Mouse (Mus musculus) adrenal gland, postnatal 36 days (tissue): ENCODE data around the gene Cdc25a. TPM values are rescaled to one million over a fixed set of nuclear protein-coding genes. Genes with fewer than 3 reads are reported as not detected.
A peak's percentile ranks its signal among the peaks of the same experiment; 100 is the strongest.

ENCODE experiments used
- DNase-seq, 2 experiments: peaks; one replicate each; pipeline ENCODE4 v3.0.0; 2021; ENCODE audit warnings: mixed read lengths in 1 of 2
- long read RNA-seq, 2 experiments: library from polyadenylated mRNA; stranded (forward); transcript quantifications; one replicate each; pipeline ENCODE4 v2.0.0; 2021; ENCODE audit warnings: borderline sequencing depth in 2 of 2
- total RNA-seq, 2 experiments: library from RNA; stranded (reverse); gene quantifications; 2 replicates each; pipeline ENCODE4 v1.2.3; 2021

Cdc25a gene
- total RNA-seq, result 10 to 100 TPM; 10.1 to 17.6 TPM
- long read RNA-seq, experiment 1, partial matches to known transcripts, result 2 of 8 reads
- long read RNA-seq, experiment 1, other reads (novel, unspliced or antisense), result 2 of 8 reads
- long read RNA-seq, experiment 2, partial matches to known transcripts, result 0 of 2 reads
- long read RNA-seq, experiment 2, other reads (novel, unspliced or antisense), result 0 of 2 reads

- DNase-seq, result peak; percentile 98
These were observed at the start of gene Cdc25a for GRCm38 (mm10) chr9:109874797-109875691. Gene Cdc25a, plus strand, starts transcription at chr9:109875579.

GRCm38 (mm10) chr9:109825739-109826138 lies 49.6 kb upstream of the Cdc25a start:
- no peak for DNase-seq

GRCm38 (mm10) chr9:109826181-109826580 lies 49.2 kb upstream of the Cdc25a start:
- no peak for DNase-seq

- DNase-seq, result peak; percentile 87 to 92
These were observed 42.8 kb upstream of the Cdc25a start, which contains the start of gene Nme6 for GRCm38 (mm10) chr9:109832391-109833087. Gene Nme6, plus strand, starts transcription at chr9:109832749.

- DNase-seq, result no peak
These were observed 42.3 kb upstream of the Cdc25a start for GRCm38 (mm10) chr9:109833088-109833412.

- peak; percentile 78 for DNase-seq
These were observed 26.0 kb upstream of the Cdc25a start, which contains the start of gene Camp for GRCm38 (mm10) chr9:109849312-109849758. Gene Camp, minus strand, starts transcription at chr9:109849617.

GRCm38 (mm10) chr9:109850099-109850498 lies 25.3 kb upstream of the Cdc25a start:
- no peak for DNase-seq

- no peak for DNase-seq
These were observed 21.0 kb upstream of the Cdc25a start for GRCm38 (mm10) chr9:109854341-109854740.

- DNase-seq, result no peak
These were observed 19.4 kb upstream of the Cdc25a start for GRCm38 (mm10) chr9:109855947-109856346.

- peak; percentile 88 to 89 for DNase-seq
These were observed 12.9 kb upstream of the Cdc25a start for GRCm38 (mm10) chr9:109862397-109863044.

- DNase-seq, result no peak
These were observed 12.3 kb upstream of the Cdc25a start for GRCm38 (mm10) chr9:109863085-109863484.

- no peak for DNase-seq
These were observed 9.2 kb upstream of the Cdc25a start for GRCm38 (mm10) chr9:109866218-109866617.

- no peak for DNase-seq
These were observed 4.3 kb upstream of the Cdc25a start for GRCm38 (mm10) chr9:109870983-109871572.

- DNase-seq, result peak; percentile 78 to 86
These were observed 569 bp downstream of the Cdc25a start for GRCm38 (mm10) chr9:109875695-109876601.

GRCm38 (mm10) chr9:109876756-109877155 lies 1.4 kb downstream of the Cdc25a start:
- peak; percentile 64 to 66 for DNase-seq

- no peak for DNase-seq
These were observed 2.3 kb downstream of the Cdc25a start for GRCm38 (mm10) chr9:109877666-109878065.

GRCm38 (mm10) chr9:109879305-109879704 lies 3.9 kb downstream of the Cdc25a start:
- DNase-seq, result no peak

GRCm38 (mm10) chr9:109886259-109886658 lies 10.9 kb downstream of the Cdc25a start:
- DNase-seq, result no peak

GRCm38 (mm10) chr9:109887321-109887720 lies 11.9 kb downstream of the Cdc25a start:
- no peak for DNase-seq

- no peak for DNase-seq
These were observed 16.1 kb downstream of the Cdc25a start for GRCm38 (mm10) chr9:109891501-109891900.
